Mouse (Mus musculus) forebrain, postnatal 0 days (tissue): ENCODE data around the gene Gm609. TPM values are rescaled to one million over a fixed set of nuclear protein-coding genes. Genes with fewer than 3 reads are reported as not detected.
"Not testable (repeated sequence)": the region's sequence is repeated elsewhere in the genome, so short reads cannot be mapped to it uniquely, and the experiment has no call there.

Experiments
- ATAC-seq: fragments of 200-750 bp; cut with Nextera tagmentation; 2 replicates; pipeline ENCODE4 v1.8.0; 2017; ENCODE audit warnings: mild to moderate bottlenecking, moderate library complexity
- DNase-seq: peaks from one replicate; pipeline ENCODE4 v3.0.0-alpha.2; 2015
- H3K27ac ChIP-seq: fragments of 300-500 bp; sonication (generic); 2 replicates; pipeline ENCODE4 v1.5.1; 2014; ENCODE audit warnings: low read depth, mild to moderate bottlenecking, antibody characterized with exemption, low read length, moderate library complexity, mixed read lengths
- H3K27me3 ChIP-seq: fragments of 300-500 bp; sonication (generic); 2 replicates; pipeline ENCODE4 v1.6.1; 2014; ENCODE audit warnings: mild to moderate bottlenecking, low read length, mixed read lengths; ENCODE audit not compliant: insufficient read depth
- H3K36me3 ChIP-seq: fragments of 300-500 bp; sonication (generic); 2 replicates; pipeline ENCODE4 v1.6.1; 2014; ENCODE audit warnings: mild to moderate bottlenecking, moderate library complexity; ENCODE audit not compliant: insufficient read depth
- H3K4me1 ChIP-seq: fragments of 300-500 bp; sonication (generic); 2 replicates; pipeline ENCODE4 v1.6.1; 2014; ENCODE audit warnings: antibody characterized with exemption; ENCODE audit not compliant: insufficient read depth
- H3K4me2 ChIP-seq: fragments of 300-500 bp; sonication (generic); 2 replicates; pipeline ENCODE4 v1.6.1; 2014; ENCODE audit warnings: low read depth, mild to moderate bottlenecking, moderate library complexity
- H3K4me3 ChIP-seq: fragments of 300-500 bp; sonication (generic); 2 replicates; pipeline ENCODE4 v1.5.1; 2014; ENCODE audit warnings: low read depth, low read length, mixed read lengths
- H3K9ac ChIP-seq: fragments of 300-500 bp; sonication (generic); 2 replicates; pipeline ENCODE4 v1.6.1; 2014; ENCODE audit warnings: mild to moderate bottlenecking
- H3K9me3 ChIP-seq: fragments of 300-500 bp; sonication (generic); 2 replicates; pipeline ENCODE4 v1.6.1; 2016; ENCODE audit warnings: low read length
- CTCF ChIP-seq: sonication (generic); IDR thresholded peaks from 2 replicates; pipeline ENCODE4 v1.5.1; 2016; ENCODE audit warnings: antibody characterized with exemption, control low read depth, low read depth
- WGBS: fragments of 180-500 bp; shearing (Covaris S2); extraction: QIAGEN DNeasy Blood & Tissue Kit; methylation state at CpG from one replicate; pipeline ENCODE4 v1.1.7; 2014; 5-methylcytosine and 5-hydroxymethylcytosine counted together
- polyA plus RNA-seq: library from polyadenylated mRNA; unstranded; fragments of >200 nt; fragmentation: Nextera tagmentation; extraction: Ambion mirVana; gene quantifications from 2 replicates; pipeline ENCODE4 v1.2.1, GENCODE M21; 2015
- total RNA-seq: library from RNA; depleted of rRNA; stranded (reverse); fragments of >200 nt; gene quantifications from 2 replicates; pipeline ENCODE4 v1.2.3, GENCODE M21; 2014; rRNA removed

Gm609 gene
- not detected in 2 replicates for total RNA-seq
- not detected in 2 replicates for polyA plus RNA-seq

DNA sequence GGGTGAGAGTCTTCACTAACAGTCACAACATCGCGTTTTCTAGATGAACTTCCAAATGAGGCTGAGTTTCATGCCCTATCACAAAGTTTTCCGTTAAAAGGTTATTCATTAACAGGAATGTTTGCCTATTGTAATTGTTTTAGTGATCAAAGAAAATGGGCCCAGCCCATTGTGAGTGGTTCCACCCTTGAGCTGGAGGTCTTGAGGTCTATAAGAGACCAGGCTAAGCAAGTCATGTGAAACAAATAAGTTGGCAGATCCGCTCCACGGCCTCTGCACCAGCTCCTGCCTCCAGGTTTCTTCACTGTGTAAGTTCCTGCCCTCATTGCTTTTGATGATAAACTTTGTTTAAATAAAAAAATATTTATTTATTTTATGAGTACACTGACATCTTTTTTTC is at the start of gene Gm609:
Gene Gm609, minus strand, starts transcription at position 43 of the 400 bp plus-strand sequence.
- 74% methylated on average over 5 of the region's 5 CpGs for WGBS

DNA sequence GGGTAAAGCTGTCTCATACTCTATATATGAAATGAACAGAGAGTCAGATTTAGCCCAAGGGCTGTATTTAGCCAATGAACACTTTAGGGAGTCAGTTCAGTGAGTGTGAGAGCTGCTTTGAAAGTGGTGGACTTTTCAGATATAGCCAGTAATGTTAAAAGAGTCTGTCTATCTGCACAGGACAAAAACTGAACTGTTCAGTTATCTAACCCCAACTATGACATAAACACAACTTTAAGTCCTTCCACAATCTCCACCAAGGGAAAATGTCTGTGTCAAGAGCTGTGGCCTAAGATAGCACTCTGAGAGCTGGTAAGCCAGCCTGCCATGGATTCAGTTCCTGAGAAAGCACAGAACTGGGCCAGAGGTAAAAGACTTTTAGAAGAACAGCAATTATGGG is 49.3 kb upstream of the Gm609 start:
- TF ChIP-seq CTCF, result no peak
- H3K27me3 ChIP-seq, result no peaks in the 10 kb centered on the region
- H3K4me3 ChIP-seq, result no peak overlapping the region
- no peak overlapping the region for H3K4me2 ChIP-seq
- H3K9ac ChIP-seq, result no peak overlapping the region
- H3K9me3 ChIP-seq, result no peaks in the 10 kb centered on the region
- no peak for ATAC-seq
- H3K27ac ChIP-seq, result no peak overlapping the region
- DNase-seq, result no peak
- no peaks in the 10 kb centered on the region for H3K4me1 ChIP-seq
- H3K36me3 ChIP-seq, result no peaks in the 10 kb centered on the region

More for the DNA sequence above, at the start of gene Gm609:
- Histone ChIP-seq H3K27me3 (no peaks in the 10 kb centered on the region), H3K4me2 (no peak within 1 kb of the TSS), H3K4me3 (no peak within 1 kb of the TSS), H3K36me3 (no peaks in the 10 kb centered on the region), H3K9me3 (no peaks in the 10 kb centered on the region), H3K9ac (no peak within 1 kb of the TSS), H3K27ac (no peak within 1 kb of the TSS), H3K4me1 (no peaks in the 10 kb centered on the region)
- ATAC-seq, result no peak
- no peak for TF ChIP-seq CTCF
- no peak for DNase-seq

DNA sequence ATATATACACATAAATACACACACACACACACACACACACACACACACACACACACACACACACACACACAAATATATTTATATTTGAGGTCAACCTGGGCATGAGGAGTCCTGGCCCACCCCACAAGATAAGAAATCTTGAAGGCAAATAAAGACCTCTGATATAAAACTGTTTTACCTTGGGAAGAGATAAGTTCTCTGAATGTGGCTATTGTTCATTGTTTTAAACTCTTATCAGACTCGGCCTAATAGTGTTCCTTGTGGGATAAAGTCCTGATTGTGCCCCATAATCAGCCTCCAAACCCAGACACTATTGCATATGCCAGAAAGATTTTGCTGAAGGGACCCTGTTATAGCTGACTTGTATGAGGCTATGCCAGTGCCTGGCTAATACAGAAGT is 45.6 kb upstream of the Gm609 start:
- not testable (repeated sequence) for H3K9me3 ChIP-seq, DNase-seq, H3K4me2 ChIP-seq, H3K4me1 ChIP-seq, H3K27me3 ChIP-seq, ATAC-seq, H3K4me3 ChIP-seq, H3K27ac ChIP-seq, H3K9ac ChIP-seq, H3K36me3 ChIP-seq
- WGBS, result 73% methylated on average over 1 of the region's 1 CpGs

DNA sequence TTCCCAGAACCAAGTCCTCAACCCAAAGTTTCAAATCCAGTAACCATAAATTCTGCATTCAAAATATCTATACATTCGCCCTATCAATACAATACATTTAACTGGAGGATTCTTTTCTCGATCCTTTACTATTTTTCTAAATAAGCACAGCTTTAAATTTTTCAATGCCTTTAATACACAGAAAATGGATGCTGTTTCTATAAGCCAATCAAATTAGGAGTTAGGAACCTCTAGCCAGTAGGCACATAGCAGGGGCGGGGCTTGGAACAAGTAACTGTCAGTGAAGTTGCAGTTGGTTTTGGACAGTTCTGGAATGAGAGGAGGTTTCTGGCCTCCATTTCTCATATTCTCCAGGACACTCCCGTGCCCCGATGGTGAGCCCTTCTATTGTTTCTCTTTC is 42.2 kb upstream of the Gm609 start, which contains the start of gene Slc9c1:
Gene Slc9c1, plus strand, starts transcription at position 301 of the 400 bp plus-strand sequence.
- no peak within 1 kb of the TSS for H3K4me3 ChIP-seq
- DNase-seq, result no peak
- no peaks in the 10 kb centered on the region for H3K4me1 ChIP-seq
- ATAC-seq, result no peak
- 93% methylated on average over 5 of the region's 5 CpGs for WGBS
- no peaks in the 10 kb centered on the region for H3K9me3 ChIP-seq
- no peaks in the 10 kb centered on the region for H3K36me3 ChIP-seq
- no peaks in the 10 kb centered on the region for H3K27me3 ChIP-seq
- no peak within 1 kb of the TSS for H3K9ac ChIP-seq
- TF ChIP-seq CTCF, result no peak
- no peak within 1 kb of the TSS for H3K4me2 ChIP-seq
- no peak within 1 kb of the TSS for H3K27ac ChIP-seq

DNA sequence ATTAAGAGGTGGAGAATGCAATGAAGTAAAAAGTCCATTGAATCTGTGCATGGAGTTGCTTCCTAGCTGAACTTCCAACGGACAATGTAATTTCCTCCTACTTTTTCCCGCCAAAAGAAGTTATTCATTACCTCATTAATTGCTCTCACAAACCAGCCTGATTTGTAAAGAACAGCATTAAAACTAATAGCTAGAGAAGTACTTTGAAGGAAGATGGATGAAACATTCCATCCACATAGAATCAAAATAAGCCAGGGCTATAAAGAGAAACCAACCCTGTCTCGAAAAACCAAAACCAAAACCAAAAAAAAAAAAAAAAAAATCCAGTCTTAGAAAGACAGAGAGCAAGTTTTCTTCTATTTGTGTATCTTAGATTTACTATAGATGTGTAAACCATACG is 39.2 kb upstream of the Gm609 start, which contains the start of gene Gm17783:
Gene Gm17783, minus strand, starts transcription at position 101 of the 400 bp plus-strand sequence.
- ATAC-seq (no peak), DNase-seq (no peak)
- no peak within 1 kb of the TSS for H3K4me3 ChIP-seq
- H3K36me3 ChIP-seq, result no peaks in the 10 kb centered on the region
- TF ChIP-seq CTCF, result no peak
- H3K4me1 ChIP-seq, result no peaks in the 10 kb centered on the region
- no peak within 1 kb of the TSS for H3K27ac ChIP-seq
- no peak within 1 kb of the TSS for H3K4me2 ChIP-seq
- no peaks in the 10 kb centered on the region for H3K9me3 ChIP-seq
- no peak within 1 kb of the TSS for H3K9ac ChIP-seq
- H3K27me3 ChIP-seq, result no peaks in the 10 kb centered on the region
- 73% methylated on average over 4 of the region's 4 CpGs for WGBS

DNA sequence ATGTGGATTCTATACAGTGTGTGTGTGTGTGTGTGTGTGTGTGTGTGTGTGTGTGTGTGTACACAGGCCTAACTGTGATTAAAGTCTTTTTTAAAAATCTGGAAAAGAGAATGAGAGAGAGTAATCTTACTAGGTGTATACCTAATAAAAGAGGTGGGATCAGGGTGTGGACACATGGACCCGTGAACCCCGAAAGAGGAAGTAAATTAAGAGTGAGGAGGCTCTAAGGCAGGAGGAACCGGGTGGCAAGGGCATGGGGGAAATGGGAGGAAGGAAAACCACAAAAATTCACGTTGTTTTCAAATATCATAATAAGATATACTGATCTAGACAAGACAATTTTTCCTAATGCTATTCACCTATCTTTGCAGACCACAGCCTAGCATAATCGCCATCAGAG is 32.8 kb upstream of the Gm609 start:
- ATAC-seq, result no peak
- Histone ChIP-seq H3K9me3 (no peaks in the 10 kb centered on the region), H3K36me3 (no peaks in the 10 kb centered on the region), H3K4me3 (no peak overlapping the region), H3K9ac (no peak overlapping the region), H3K27ac (no peak overlapping the region), H3K4me2 (no peak overlapping the region), H3K4me1 (no peaks in the 10 kb centered on the region), H3K27me3 (no peaks in the 10 kb centered on the region)
- TF ChIP-seq CTCF, result no peak
- DNase-seq, result no peak
- WGBS, result 87% methylated on average over 5 of the region's 5 CpGs

DNA sequence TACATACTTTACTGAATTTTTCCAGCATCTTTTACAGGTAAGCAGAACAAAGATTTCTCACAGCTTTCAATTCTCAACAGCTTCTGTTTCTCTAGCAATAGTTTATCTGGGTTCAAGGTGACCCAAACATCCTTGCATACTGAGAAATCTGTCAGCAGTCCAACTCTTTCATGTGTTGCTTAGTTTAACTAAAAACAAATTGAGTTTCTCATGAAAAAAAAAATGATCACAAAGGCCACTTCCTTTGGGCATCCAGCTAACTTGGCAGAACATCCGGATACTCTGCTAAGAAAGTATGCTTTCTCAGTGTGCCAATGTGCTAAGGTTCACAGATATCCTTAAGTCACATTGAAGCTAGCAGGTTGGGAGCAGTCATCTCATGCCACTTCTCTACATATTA is 2.6 kb upstream of the Gm609 start:
- TF ChIP-seq CTCF, result no peak

DNA sequence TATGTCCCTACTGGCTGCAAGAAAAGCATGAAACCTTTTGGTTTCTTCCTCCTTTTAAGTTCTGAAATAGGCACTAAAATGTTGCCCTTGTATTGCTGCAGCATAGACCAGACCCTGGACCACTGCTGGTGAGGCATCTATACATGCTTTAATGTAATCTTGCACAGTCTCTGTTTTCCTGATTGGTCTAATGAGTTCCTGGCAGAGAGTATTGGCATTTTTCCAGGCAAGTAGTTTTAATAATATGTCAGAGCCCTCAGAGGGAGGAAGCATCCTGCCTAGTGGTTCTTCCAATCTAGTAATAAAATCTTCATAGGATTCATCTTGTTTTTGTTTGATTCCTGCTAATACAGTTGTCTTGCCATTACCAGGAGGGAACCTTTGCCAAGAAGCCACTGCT is 15.8 kb downstream of the Gm609 start:
- H3K27me3 ChIP-seq, result no peaks in the 10 kb centered on the region
- ATAC-seq (no peak), DNase-seq (no peak)

More for the DNA sequence above, 2.6 kb upstream of the Gm609 start:
- DNase-seq (no peak), ATAC-seq (no peak)
- 75% methylated on average over 1 of the region's 1 CpGs for WGBS
- no peaks in the 10 kb centered on the region for H3K4me1 ChIP-seq
- no peak overlapping the region for H3K4me2 ChIP-seq
- no peaks in the 10 kb centered on the region for H3K36me3 ChIP-seq
- H3K27me3 ChIP-seq, result no peaks in the 10 kb centered on the region
- no peak overlapping the region for H3K9ac ChIP-seq
- no peaks in the 10 kb centered on the region for H3K9me3 ChIP-seq
- no peak overlapping the region for H3K27ac ChIP-seq
- no peak overlapping the region for H3K4me3 ChIP-seq

DNA sequence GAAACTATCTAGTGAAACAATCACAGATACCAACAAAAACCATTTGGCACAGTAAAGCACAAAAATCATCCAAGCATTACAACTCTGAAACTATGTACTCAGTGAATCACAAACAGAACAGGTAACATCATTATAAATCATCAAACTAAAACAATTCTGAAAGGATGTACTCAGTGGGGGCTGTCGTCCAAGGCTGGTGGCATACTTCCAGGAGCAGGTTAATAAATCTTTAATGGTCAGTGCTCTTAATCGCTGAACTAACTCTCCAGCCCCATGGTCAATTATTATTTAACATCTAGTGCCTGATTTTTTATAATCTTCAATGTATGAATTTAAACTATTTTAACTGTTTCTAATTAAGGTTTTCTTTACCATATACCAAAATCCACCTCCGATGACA is 20.9 kb downstream of the Gm609 start:
- not testable (repeated sequence) for H3K9ac ChIP-seq, H3K9me3 ChIP-seq, H3K36me3 ChIP-seq, H3K4me3 ChIP-seq, H3K27me3 ChIP-seq, DNase-seq, ATAC-seq, H3K4me1 ChIP-seq, H3K27ac ChIP-seq, H3K4me2 ChIP-seq
- 78% methylated on average over 3 of the region's 3 CpGs for WGBS

More for the DNA sequence above, 15.8 kb downstream of the Gm609 start:
- TF ChIP-seq CTCF, result no peak
- no peak overlapping the region for H3K27ac ChIP-seq
- no peaks in the 10 kb centered on the region for H3K9me3 ChIP-seq
- no peak overlapping the region for H3K4me3 ChIP-seq
- no peaks in the 10 kb centered on the region for H3K36me3 ChIP-seq
- H3K4me1 ChIP-seq, result no peaks in the 10 kb centered on the region
- H3K4me2 ChIP-seq, result no peak overlapping the region
- no peak overlapping the region for H3K9ac ChIP-seq
